Mouse (Mus musculus) ES-E14 (cell line): ENCODE measurements around the gene Rabgap1. TPM values are rescaled to one million over a fixed set of nuclear protein-coding genes. Genes with fewer than 3 reads are reported as not detected.

Experiments
- DNase-seq: peaks from one replicate; pipeline ENCODE4 v3.0.0-alpha.2; 2013; ENCODE audit warnings: low read depth, low spot score
- H3K27ac ChIP-seq: 2 replicates; pipeline ENCODE4 v1.5.1; 2012; ENCODE audit warnings: low read depth, mild to moderate bottlenecking, low read length, moderate library complexity, mixed read lengths; ENCODE audit not compliant: poor library complexity, insufficient read depth, severe bottlenecking
- H3K36me3 ChIP-seq: 2 replicates; pipeline ENCODE4 v1.6.1; 2012; ENCODE audit warnings: mild to moderate bottlenecking, low read length, moderate library complexity, mixed read lengths; ENCODE audit not compliant: control insufficient read depth, poor library complexity, insufficient read depth, severe bottlenecking
- H3K4me1 ChIP-seq, 2 experiments: fragments of 150-350 bp in 1 of 2; sonication (generic) in 1 of 2; 2 replicates each; pipeline ENCODE4 v1.6.1; 2012; ENCODE audit warnings: low read length in 2 of 2, mild to moderate bottlenecking in 1 of 2, mixed read lengths in 1 of 2; ENCODE audit not compliant: control insufficient read depth in 2 of 2, insufficient read depth in 2 of 2, poor library complexity in 1 of 2
- H3K4me3 ChIP-seq, 2 experiments: fragments of 150-350 bp in 1 of 2; sonication (generic) in 1 of 2; 2 replicates each; pipeline ENCODE4 v1.5.1; 2012; ENCODE audit warnings: low read length in 2 of 2, low read depth in 1 of 2, mild to moderate bottlenecking in 1 of 2, mixed read lengths in 1 of 2; ENCODE audit not compliant: insufficient read depth in 1 of 2, poor library complexity in 1 of 2, severe bottlenecking in 1 of 2
- H3K9ac ChIP-seq: 2 replicates; pipeline ENCODE4 v1.6.1; 2012; ENCODE audit warnings: low read depth, mild to moderate bottlenecking, low read length, mixed read lengths; ENCODE audit not compliant: poor library complexity, insufficient read depth, severe bottlenecking
- H3K9me3 ChIP-seq: fragments of 150-350 bp; sonication (generic); 2 replicates; pipeline ENCODE4 v1.6.1; 2012; ENCODE audit warnings: low read depth, mild to moderate bottlenecking, low read length; ENCODE audit not compliant: control insufficient read depth, insufficient read depth
- CHD2 ChIP-seq: IDR thresholded peaks from 2 replicates; pipeline ENCODE4 v1.6.1; 2014; ENCODE audit warnings: mild to moderate bottlenecking, low read depth, low read length, inconsistent platforms
- HCFC1 ChIP-seq: IDR thresholded peaks from 2 replicates; pipeline ENCODE4 v1.6.1; 2012; ENCODE audit warnings: low read length, inconsistent platforms, borderline replicate concordance; ENCODE audit not compliant: insufficient read depth
- MAFK ChIP-seq: IDR thresholded peaks from 2 replicates; pipeline ENCODE4 v1.6.1; 2014; ENCODE audit warnings: mild to moderate bottlenecking, low read depth, low read length, inconsistent platforms; ENCODE audit not compliant: insufficient read depth
- ZC3H11A ChIP-seq: IDR thresholded peaks from 2 replicates; pipeline ENCODE4 v1.6.1; 2012; ENCODE audit warnings: low read depth, mild to moderate bottlenecking, inconsistent platforms, low read length, borderline replicate concordance
- ZNF384 ChIP-seq: IDR thresholded peaks from 2 replicates; pipeline ENCODE4 v1.6.1; 2012; ENCODE audit warnings: low read depth, low read length, inconsistent platforms
- in situ Hi-C, 2 experiments: fragments of 600-800 bp; cut with MboI; formaldehyde crosslinking; loops; one replicate each; pipeline ENCODE4 v1.15.1; 2025; ENCODE audit warnings: low sequenced_read_pairs in 2 of 2, inconsistent platforms in 1 of 2; ENCODE audit not compliant: unreplicated experiment in 2 of 2
- total RNA-seq: library from RNA; depleted of rRNA; stranded (reverse); fragments of 300-350 nt; gene quantifications from 2 replicates; pipeline ENCODE4 v1.2.3, GENCODE M21; 2012

Rabgap1 gene
- total RNA-seq, 1 experiment: 41.0 TPM

- H3K36me3 ChIP-seq: peaks cover 10% of the 10 kb centered on the region
- in situ Hi-C loops: no loop called here
- no peak overlapping the region for H3K27ac ChIP-seq
- H3K4me3 ChIP-seq: no peak overlapping the region
- TF ChIP-seq ZNF384 (no peak), HCFC1 (no peak), ZC3H11A (no peak), MAFK (no peak), CHD2 (no peak)
- no peaks in the 10 kb centered on the region for H3K9me3 ChIP-seq
- H3K4me1 ChIP-seq: peaks cover 0 to 6% of the 10 kb centered on the region in 2 experiments
- H3K9ac ChIP-seq: no peak overlapping the region
- DNase-seq: no peak
These were observed 76.2 kb downstream of the Rabgap1 start for GRCm38 (mm10) chr2:37519286-37519640.

GRCm38 (mm10) chr2:37527587-37527986, 84.5 kb downstream of the Rabgap1 start:
- H3K4me3 ChIP-seq: no peak overlapping the region
- no peak overlapping the region for H3K27ac ChIP-seq
- no peak for DNase-seq
- in situ Hi-C loops: no loop called here
- no peaks in the 10 kb centered on the region for H3K4me1 ChIP-seq
- H3K36me3 ChIP-seq: no peaks in the 10 kb centered on the region
- H3K9me3 ChIP-seq: no peaks in the 10 kb centered on the region
- H3K9ac ChIP-seq: no peak overlapping the region
- TF ChIP-seq CHD2 (no peak), MAFK (no peak), ZC3H11A (no peak), HCFC1 (no peak), ZNF384 (no peak)

- in situ Hi-C loops: no loop called here
- no peak overlapping the region for H3K27ac ChIP-seq
- H3K4me3 ChIP-seq: no peak overlapping the region
- no peaks in the 10 kb centered on the region for H3K36me3 ChIP-seq
- H3K9ac ChIP-seq: no peak overlapping the region
- H3K9me3 ChIP-seq: no peaks in the 10 kb centered on the region
- H3K4me1 ChIP-seq: no peaks in the 10 kb centered on the region
- TF ChIP-seq ZNF384 (no peak), ZC3H11A (no peak), CHD2 (no peak), HCFC1 (no peak), MAFK (no peak)
- no peak for DNase-seq
These were observed 86.3 kb downstream of the Rabgap1 start for GRCm38 (mm10) chr2:37529397-37529796.

GRCm38 (mm10) chr2:37530766-37531165, 87.7 kb downstream of the Rabgap1 start:
- Histone ChIP-seq H3K9ac (no peak overlapping the region), H3K36me3 (peaks cover 3% of the 10 kb centered on the region), H3K9me3 (no peaks in the 10 kb centered on the region), H3K4me1 (no peaks in the 10 kb centered on the region), H3K27ac (no peak overlapping the region), H3K4me3 (no peak overlapping the region)
- TF ChIP-seq HCFC1: no peak
- no peak for TF ChIP-seq MAFK
- TF ChIP-seq ZC3H11A: no peak
- no peak for TF ChIP-seq CHD2
- no peak for TF ChIP-seq ZNF384
- DNase-seq: no peak
- in situ Hi-C loops: no loop called here

DNA sequence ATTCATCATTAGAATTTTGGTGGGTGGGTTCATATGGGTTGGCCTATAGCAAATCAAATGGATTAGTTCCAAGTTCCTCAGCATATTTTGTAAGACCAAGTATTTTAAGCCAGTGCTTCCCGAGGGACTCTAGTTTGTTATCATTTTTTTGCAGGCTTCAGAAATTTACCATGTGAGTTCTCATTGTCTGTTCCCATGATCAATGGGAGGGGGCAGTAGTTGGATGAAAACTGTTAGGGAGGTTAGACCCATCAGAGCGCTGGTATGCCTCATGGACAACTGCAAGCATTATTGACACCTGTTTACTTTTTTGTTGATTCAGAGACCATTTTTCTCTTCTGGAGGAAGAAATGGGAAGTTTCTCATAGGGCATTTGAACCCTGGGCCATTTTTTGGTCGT, 88.6 kb downstream of the Rabgap1 start:
- Histone ChIP-seq H3K4me1 (no peaks in the 10 kb centered on the region), H3K36me3 (peaks cover 3% of the 10 kb centered on the region), H3K4me3 (no peak overlapping the region), H3K27ac (no peak overlapping the region), H3K9ac (no peak overlapping the region), H3K9me3 (no peaks in the 10 kb centered on the region)
- in situ Hi-C loops: no loop called here
- no peak for DNase-seq
- no peak for TF ChIP-seq MAFK
- no peak for TF ChIP-seq HCFC1
- TF ChIP-seq CHD2: no peak
- TF ChIP-seq ZC3H11A: no peak
- no peak for TF ChIP-seq ZNF384
